ENCODE assay signal across 8 mouse cellular contexts in genomic region chr7:140844905-140845665, GRCm38 (mm10). TPM values are rescaled to one million over a fixed set of nuclear protein-coding genes. Genes with fewer than 3 reads are reported as not detected.
A peak's percentile ranks its signal among the peaks of the same experiment; 100 is the strongest.
DNase-seq lines count a peak whose midpoint lies in the region; ATAC-seq and TF ChIP-seq lines count a peak whose summit lies in the region.

Gene Scgb1c1, plus strand, starts transcription at chr7:140845547.

- ATAC-seq in embryonic facial prominence, embryonic 12.5 days (ENCODE audit: insufficient number of reproducible peaks, insufficient read depth, low FRiP score, low TSS enrichment), result peak; percentile 66
- peak; percentile 73 for ATAC-seq in limb, embryonic 13.5 days (ENCODE audit: low FRiP score, low read depth)
- peak; percentile 84 for ATAC-seq in midbrain, embryonic 15.5 days (replicated peaks)

- no peak within 1 kb of the TSS for H3K27ac ChIP-seq in embryonic facial prominence, embryonic 12.5 days
- no peak within 1 kb of the TSS for H3K27ac ChIP-seq in heart, adult 2 months
- no peak within 1 kb of the TSS for H3K27ac ChIP-seq in limb, embryonic 13.5 days
- no peak within 1 kb of the TSS for H3K27ac ChIP-seq in midbrain, embryonic 15.5 days

- peak; percentile 97 for TF ChIP-seq EP300 in heart, adult 2 months (IDR thresholded peaks at IDR 0.05; ENCODE audit: insufficient read depth, low read depth, low read length)

- no peak within 1 kb of the TSS for H3K4me2 ChIP-seq in embryonic facial prominence, embryonic 12.5 days (replicated peaks)
- no peak within 1 kb of the TSS for H3K4me2 ChIP-seq in limb, embryonic 13.5 days (replicated peaks)
- no peak within 1 kb of the TSS; the same call in 1 of the 2 replicates for H3K4me2 ChIP-seq in midbrain, embryonic 15.5 days

- no peak within 1 kb of the TSS for H3K9ac ChIP-seq in embryonic facial prominence, embryonic 12.5 days
- no peak within 1 kb of the TSS for H3K9ac ChIP-seq in heart, adult 2 months (ENCODE audit: low read depth, low read length)
- H3K9ac ChIP-seq in limb, embryonic 13.5 days, result no peak within 1 kb of the TSS; the same call in 1 of the 2 replicates
- H3K9ac ChIP-seq in midbrain, embryonic 15.5 days, result no peak within 1 kb of the TSS

- peaks cover 27% of the 10 kb centered on the region for H3K27me3 ChIP-seq in embryonic facial prominence, embryonic 12.5 days
- no peaks in the 10 kb centered on the region; the same call in 1 of the 2 replicates for H3K27me3 ChIP-seq in heart, adult 2 months (ENCODE audit: control insufficient read depth, insufficient read depth, low read length)
- peaks cover 52% of the 10 kb centered on the region for H3K27me3 ChIP-seq in limb, embryonic 13.5 days
- peaks cover 20% of the 10 kb centered on the region for H3K27me3 ChIP-seq in midbrain, embryonic 15.5 days (replicated peaks)

- H3K36me3 ChIP-seq in embryonic facial prominence, embryonic 12.5 days, result no peaks in the 10 kb centered on the region
- no peaks in the 10 kb centered on the region for H3K36me3 ChIP-seq in heart, adult 2 months (ENCODE audit: control insufficient read depth, insufficient read depth, low read length)
- no peaks in the 10 kb centered on the region for H3K36me3 ChIP-seq in limb, embryonic 13.5 days
- H3K36me3 ChIP-seq in midbrain, embryonic 15.5 days (replicated peaks), result no peaks in the 10 kb centered on the region

- peak; percentile 89 for TF ChIP-seq CTCF in heart, adult 2 months (IDR thresholded peaks at IDR 0.05)

- intact Hi-C loops in heart, adult 2 months (cut with DNase I), result loop anchor here (1.0 to 5.0 kb wide), 4 partner anchors 37 to 332 kb away; partner anchors contain the start of genes Psmd13 and Sirt3

- no peaks in the 10 kb centered on the region for H3K9me3 ChIP-seq in embryonic facial prominence, embryonic 12.5 days
- H3K9me3 ChIP-seq in limb, embryonic 13.5 days, result no peaks in the 10 kb centered on the region
- H3K9me3 ChIP-seq in midbrain, embryonic 15.5 days, result no peaks in the 10 kb centered on the region

- 31% methylated on average over 14 of the region's 14 CpGs for WGBS in embryonic facial prominence, embryonic 12.5 days
- WGBS in heart, adult 2 months, result 21% methylated on average over 14 of the region's 14 CpGs
- 25% methylated on average over 14 of the region's 14 CpGs for WGBS in limb, embryonic 13.5 days
- WGBS in midbrain, embryonic 15.5 days, result 33% methylated on average over 14 of the region's 14 CpGs

- peak; percentile 55 for DNase-seq in 3134 (ENCODE audit: extremely low read depth, insufficient read length, low spot score)
- DNase-seq in adrenal gland, postnatal 25 days, result peak; percentile 93
- DNase-seq in heart, adult 2 months, result peak; percentile 85 to 91
- peak; percentile 77 to 90 for DNase-seq in kidney, adult 8-10 months
- peak; percentile 79 for DNase-seq in spleen, adult 12 weeks (ENCODE audit: low spot score)

- no peak within 1 kb of the TSS for H3K4me3 ChIP-seq in embryonic facial prominence, embryonic 12.5 days
- no peak within 1 kb of the TSS for H3K4me3 ChIP-seq in heart, adult 2 months
- H3K4me3 ChIP-seq in limb, embryonic 13.5 days, result no peak within 1 kb of the TSS
- no peak within 1 kb of the TSS for H3K4me3 ChIP-seq in midbrain, embryonic 15.5 days

- no peaks in the 10 kb centered on the region; the same call in 1 of the 2 replicates for H3K4me1 ChIP-seq in embryonic facial prominence, embryonic 12.5 days
- no peaks in the 10 kb centered on the region for H3K4me1 ChIP-seq in heart, adult 2 months (ENCODE audit: control insufficient read depth, insufficient read depth, low read length)
- H3K4me1 ChIP-seq in limb, embryonic 13.5 days, result peaks cover 7% of the 10 kb centered on the region; the same call in 1 of the 2 replicates
- H3K4me1 ChIP-seq in midbrain, embryonic 15.5 days, result no peaks in the 10 kb centered on the region

- H3K79me2 ChIP-seq in heart, adult 2 months (replicated peaks; ENCODE audit: control insufficient read depth, insufficient read depth, low read length), result no peaks in the 10 kb centered on the region

- no peak; the same call in 1 of the 2 replicates for TF ChIP-seq POLR2A in heart, adult 2 months (IDR thresholded peaks at IDR 0.05; ENCODE audit: insufficient read depth, low read depth, low read length)

RNA-seq across cellular contexts. Expression of gene Scgb1c1, which starts in this region (rescaled TPM):
- not detected in 2 replicates for total RNA-seq in adrenal gland, postnatal 25 days (2021)
- not detected in 2 replicates for polyA plus RNA-seq in embryonic facial prominence, embryonic 12.5 days (2016; fragmentation: Nextera tagmentation; extraction: Ambion mirVana)
- total RNA-seq in heart, adult 2 months (2021), result 10 to 100 TPM; 22.6 to 27.5 TPM
- polyA plus RNA-seq in heart, adult 2 months (2012; rRNA removed), result 54.5 and 56.6 TPM in 2 replicates
- polyA plus RNA-seq in limb, embryonic 13.5 days (2015; fragmentation: Nextera tagmentation; extraction: Ambion mirVana), result not detected in 2 replicates
- polyA plus RNA-seq in midbrain, embryonic 15.5 days (2015; fragmentation: Nextera tagmentation; extraction: Ambion mirVana), result not detected in 2 replicates

Comparison
In these comparisons a context has a peak if more than half of its experiments do, and no peak if none do; other contexts are left out.
1. RNA of gene Scgb1c1 (total RNA-seq): 22.6 to 27.5 TPM in heart, adult 2 months; not detected in adrenal gland, postnatal 25 days; every median in the first group is over 10 times any median in the second.
2. RNA of gene Scgb1c1 (polyA plus RNA-seq): 54.5 to 56.6 TPM in heart, adult 2 months; not detected in embryonic facial prominence, embryonic 12.5 days, not detected in limb, embryonic 13.5 days and not detected in midbrain, embryonic 15.5 days; every median in the first group is over 10 times any median in the second.
3. Peak in DNase-seq in adrenal gland, postnatal 25 days; RNA of the gene not detected or under 1 TPM.
4. Peak in ATAC-seq in embryonic facial prominence, embryonic 12.5 days; RNA of the gene not detected or under 1 TPM.
5. Peak in ATAC-seq in limb, embryonic 13.5 days; RNA of the gene not detected or under 1 TPM.
6. Peak in ATAC-seq in midbrain, embryonic 15.5 days; RNA of the gene not detected or under 1 TPM.
7. Peak in every context shown above with its lines, with median percentiles within 50 percentile points of each other: DNase-seq and ATAC-seq.